Mouse (Mus musculus): ENCODE data around the gene Urm1. TPM values are rescaled to one million over a fixed set of nuclear protein-coding genes. Genes with fewer than 3 reads are reported as not detected.
"Not testable (repeated sequence)": the region's sequence is repeated elsewhere in the genome, so short reads cannot be mapped to it uniquely, and the experiment has no call there.

Urm1 gene
- 18.9 and 20.2 TPM in 2 replicates for polyA plus RNA-seq (2015; fragmentation: Nextera tagmentation; extraction: Ambion mirVana)

GRCm38 (mm10) chr2:29820025-29820817 lies at the start of gene Urm1:
Gene Urm1, plus strand, starts transcription at chr2:29820075.
- Histone ChIP-seq H3K36me3 (ENCODE audit: control insufficient read depth, insufficient read depth) (peaks cover 11% of the 10 kb centered on the region; the same call in 1 of the 2 replicates), H3K4me1 (replicated peaks; ENCODE audit: control insufficient read depth, insufficient read depth, low read length) (peaks cover 13% of the 10 kb centered on the region), H3K4me2 (ENCODE audit: low read length) (peak within 1 kb of the TSS; percentile 76), H3K9ac (replicated peaks; ENCODE audit: low read depth, low read length) (peak within 1 kb of the TSS; percentile 61), H3K4me3 (replicated peaks; ENCODE audit: low read length) (peak within 1 kb of the TSS; percentile 53), H3K27ac (ENCODE audit: low read length) (peak within 1 kb of the TSS; percentile 87), H3K27me3 (replicated peaks; ENCODE audit: control insufficient read depth, insufficient read depth, low read length) (no peaks in the 10 kb centered on the region), H3K9me3 (ENCODE audit: control insufficient read depth, low read length) (no peaks in the 10 kb centered on the region)
- ATAC-seq, result peak; percentile 67
- WGBS, result under 1% methylated on average over 34 of the region's 35 CpGs

GRCm38 (mm10) chr2:29770162-29770561 lies 49.7 kb upstream of the Urm1 start:
- no peak for ATAC-seq
- no peaks in the 10 kb centered on the region for H3K4me1 ChIP-seq (replicated peaks; ENCODE audit: control insufficient read depth, insufficient read depth, low read length)
- H3K27ac ChIP-seq (ENCODE audit: low read length), result no peak overlapping the region
- H3K4me2 ChIP-seq (ENCODE audit: low read length), result no peak overlapping the region
- H3K4me3 ChIP-seq (replicated peaks; ENCODE audit: low read length), result no peak overlapping the region
- H3K27me3 ChIP-seq (replicated peaks; ENCODE audit: control insufficient read depth, insufficient read depth, low read length), result no peaks in the 10 kb centered on the region
- H3K9ac ChIP-seq (replicated peaks; ENCODE audit: low read depth, low read length), result no peak overlapping the region
- no peaks in the 10 kb centered on the region for H3K9me3 ChIP-seq (ENCODE audit: control insufficient read depth, low read length)
- H3K36me3 ChIP-seq (ENCODE audit: control insufficient read depth, insufficient read depth), result no peaks in the 10 kb centered on the region

GRCm38 (mm10) chr2:29771611-29772461 lies 48.0 kb upstream of the Urm1 start:
- Histone ChIP-seq H3K27me3 (replicated peaks; ENCODE audit: control insufficient read depth, insufficient read depth, low read length) (no peaks in the 10 kb centered on the region), H3K27ac (ENCODE audit: low read length) (no peak overlapping the region), H3K4me2 (ENCODE audit: low read length) (no peak overlapping the region), H3K4me3 (replicated peaks; ENCODE audit: low read length) (no peak overlapping the region), H3K4me1 (replicated peaks; ENCODE audit: control insufficient read depth, insufficient read depth, low read length) (no peaks in the 10 kb centered on the region), H3K9me3 (ENCODE audit: control insufficient read depth, low read length) (no peaks in the 10 kb centered on the region), H3K36me3 (ENCODE audit: control insufficient read depth, insufficient read depth) (peaks cover under 1% of the 10 kb centered on the region; the same call in 1 of the 2 replicates), H3K9ac (replicated peaks; ENCODE audit: low read depth, low read length) (no peak overlapping the region)
- no peak for ATAC-seq
- 89% methylated on average over 8 of the region's 8 CpGs for WGBS

GRCm38 (mm10) chr2:29773323-29773722 lies 46.6 kb upstream of the Urm1 start:
- Histone ChIP-seq H3K27ac (ENCODE audit: low read length) (no peak overlapping the region), H3K9me3 (ENCODE audit: control insufficient read depth, low read length) (no peaks in the 10 kb centered on the region), H3K36me3 (ENCODE audit: control insufficient read depth, insufficient read depth) (peaks cover 14% of the 10 kb centered on the region), H3K27me3 (replicated peaks; ENCODE audit: control insufficient read depth, insufficient read depth, low read length) (no peaks in the 10 kb centered on the region), H3K4me3 (replicated peaks; ENCODE audit: low read length) (no peak overlapping the region), H3K9ac (replicated peaks; ENCODE audit: low read depth, low read length) (no peak overlapping the region), H3K4me1 (replicated peaks; ENCODE audit: control insufficient read depth, insufficient read depth, low read length) (no peaks in the 10 kb centered on the region), H3K4me2 (ENCODE audit: low read length) (no peak overlapping the region)
- WGBS, result 95% methylated on average over 4 of the region's 4 CpGs
- no peak for ATAC-seq

- H3K9me3 ChIP-seq (ENCODE audit: control insufficient read depth, low read length); H3K9ac ChIP-seq (replicated peaks; ENCODE audit: low read depth, low read length); ATAC-seq; H3K4me3 ChIP-seq (replicated peaks; ENCODE audit: low read length); H3K27ac ChIP-seq (ENCODE audit: low read length); H3K4me2 ChIP-seq (ENCODE audit: low read length); H3K27me3 ChIP-seq (replicated peaks; ENCODE audit: control insufficient read depth, insufficient read depth, low read length); H3K4me1 ChIP-seq (replicated peaks; ENCODE audit: control insufficient read depth, insufficient read depth, low read length): not testable (repeated sequence)
- 97% methylated on average over 2 of the region's 2 CpGs for WGBS
- H3K36me3 ChIP-seq (ENCODE audit: control insufficient read depth, insufficient read depth), result peaks cover 58% of the 10 kb centered on the region
These were observed 38.6 kb upstream of the Urm1 start for GRCm38 (mm10) chr2:29781256-29781655.

- ATAC-seq, result no peak
- Histone ChIP-seq H3K4me2 (ENCODE audit: low read length) (no peak overlapping the region), H3K36me3 (ENCODE audit: control insufficient read depth, insufficient read depth) (peaks cover 37% of the 10 kb centered on the region), H3K9ac (replicated peaks; ENCODE audit: low read depth, low read length) (no peak overlapping the region), H3K4me3 (replicated peaks; ENCODE audit: low read length) (no peak overlapping the region), H3K9me3 (ENCODE audit: control insufficient read depth, low read length) (no peaks in the 10 kb centered on the region), H3K4me1 (replicated peaks; ENCODE audit: control insufficient read depth, insufficient read depth, low read length) (peaks cover 18% of the 10 kb centered on the region), H3K27me3 (replicated peaks; ENCODE audit: control insufficient read depth, insufficient read depth, low read length) (no peaks in the 10 kb centered on the region), H3K27ac (ENCODE audit: low read length) (no peak overlapping the region)
- WGBS, result 65% methylated on average over 4 of the region's 4 CpGs
These were observed 35.6 kb upstream of the Urm1 start for GRCm38 (mm10) chr2:29784290-29784689.

GRCm38 (mm10) chr2:29787104-29787917 lies 32.6 kb upstream of the Urm1 start, which contains the start of gene Coq4:
Gene Coq4, plus strand, starts transcription at chr2:29787493.
- H3K9ac ChIP-seq (replicated peaks; ENCODE audit: low read depth, low read length), result peak within 1 kb of the TSS; percentile 84
- H3K4me3 ChIP-seq (replicated peaks; ENCODE audit: low read length), result peak within 1 kb of the TSS; percentile 77
- H3K9me3 ChIP-seq (ENCODE audit: control insufficient read depth, low read length), result no peaks in the 10 kb centered on the region
- peaks cover 22% of the 10 kb centered on the region for H3K36me3 ChIP-seq (ENCODE audit: control insufficient read depth, insufficient read depth)
- H3K27ac ChIP-seq (ENCODE audit: low read length), result peak within 1 kb of the TSS; percentile 79
- H3K4me1 ChIP-seq (replicated peaks; ENCODE audit: control insufficient read depth, insufficient read depth, low read length), result peaks cover 18% of the 10 kb centered on the region
- 2% methylated on average over 31 of the region's 31 CpGs for WGBS
- H3K27me3 ChIP-seq (replicated peaks; ENCODE audit: control insufficient read depth, insufficient read depth, low read length), result no peaks in the 10 kb centered on the region
- H3K4me2 ChIP-seq (ENCODE audit: low read length), result peak within 1 kb of the TSS; percentile 92
- peak; percentile 90 for ATAC-seq

- peak within 1 kb of the TSS; percentile 84 for H3K9ac ChIP-seq (replicated peaks; ENCODE audit: low read depth, low read length)
- WGBS, result under 1% methylated on average over 45 of the region's 45 CpGs
- peak within 1 kb of the TSS; percentile 79 for H3K27ac ChIP-seq (ENCODE audit: low read length)
- H3K4me2 ChIP-seq (ENCODE audit: low read length), result peak within 1 kb of the TSS; percentile 92
- peaks cover 18% of the 10 kb centered on the region for H3K4me1 ChIP-seq (replicated peaks; ENCODE audit: control insufficient read depth, insufficient read depth, low read length)
- H3K27me3 ChIP-seq (replicated peaks; ENCODE audit: control insufficient read depth, insufficient read depth, low read length), result no peaks in the 10 kb centered on the region
- no peaks in the 10 kb centered on the region for H3K9me3 ChIP-seq (ENCODE audit: control insufficient read depth, low read length)
- ATAC-seq, result peak; percentile 93
- H3K36me3 ChIP-seq (ENCODE audit: control insufficient read depth, insufficient read depth), result peaks cover 15% of the 10 kb centered on the region
- peak within 1 kb of the TSS; percentile 77 for H3K4me3 ChIP-seq (replicated peaks; ENCODE audit: low read length)
These were observed 31.8 kb upstream of the Urm1 start, which contains the start of gene Trub2 for GRCm38 (mm10) chr2:29787937-29788681. Gene Trub2, minus strand, starts transcription at chr2:29788502.
